15 mouse cellular contexts compared by ENCODE assay signal in the genomic region with DNA sequence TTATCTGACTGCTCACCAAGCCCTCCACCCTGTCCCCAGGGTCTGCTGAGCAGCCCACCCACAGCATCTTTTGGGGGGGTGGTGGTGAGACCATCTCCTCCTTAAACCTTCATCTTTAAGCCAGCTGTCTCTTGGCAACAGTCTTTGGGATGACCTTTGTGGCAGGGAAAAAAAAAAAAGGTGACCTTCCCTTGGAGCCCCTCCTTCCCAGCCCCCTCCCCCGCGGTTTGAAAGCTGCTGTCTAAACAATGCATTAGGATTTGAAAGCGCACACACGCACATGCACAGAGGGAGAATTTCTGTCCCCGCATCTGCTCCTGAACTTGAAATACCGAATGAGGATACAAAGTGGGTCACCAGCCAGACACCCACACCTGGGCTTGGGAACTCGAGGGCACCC. TPM values are rescaled to one million over a fixed set of nuclear protein-coding genes. Genes with fewer than 3 reads are reported as not detected.
A peak's percentile ranks its signal among the peaks of the same experiment; 100 is the strongest.
DNase-seq lines count a peak whose midpoint lies in the region; ATAC-seq lines count a peak whose summit lies in the region.
"Had no signal": no experiment of that assay in that cellular context is flagged by ENCODE, and none has a peak within 500 bp of the region (broad histone marks: within the 10 kb centered on the region; RNA-seq: fewer than 3 reads in every experiment).

No protein-coding gene starts in this region.

- H3K4me3 ChIP-seq in neural tube, embryonic 11.5 days (ENCODE audit: low read depth, low read length), result no peak overlapping the region
- no peak overlapping the region for H3K4me3 ChIP-seq in neural tube, embryonic 15.5 days (replicated peaks)
- H3K4me3 ChIP-seq in forebrain, embryonic 11.5 days (ENCODE audit: low read depth, low read length), result no peak overlapping the region
- no peak overlapping the region for H3K4me3 ChIP-seq in limb, embryonic 12.5 days (replicated peaks)
- H3K4me3 ChIP-seq: embryonic facial prominence, embryonic 13.5 days; hindbrain, embryonic 15.5 days had no signal

- 31% methylated on average over 7 of the region's 7 CpGs for WGBS in neural tube, embryonic 11.5 days
- WGBS in neural tube, embryonic 15.5 days, result 24% methylated on average over 7 of the region's 7 CpGs
- 19% methylated on average over 7 of the region's 7 CpGs for WGBS in forebrain, embryonic 11.5 days
- 41% methylated on average over 7 of the region's 7 CpGs for WGBS in limb, embryonic 12.5 days

- H3K4me1 ChIP-seq in neural tube, embryonic 11.5 days (ENCODE audit: control insufficient read depth, insufficient read depth, low read length), result peaks cover 8% of the 10 kb centered on the region
- H3K4me1 ChIP-seq in neural tube, embryonic 15.5 days, result peaks cover 20% of the 10 kb centered on the region
- peaks cover 10% of the 10 kb centered on the region; the same call in 1 of the 2 replicates for H3K4me1 ChIP-seq in forebrain, embryonic 11.5 days (replicated peaks; ENCODE audit: control insufficient read depth, insufficient read depth, low read length)
- H3K4me1 ChIP-seq in limb, embryonic 12.5 days (replicated peaks), result peaks cover 11% of the 10 kb centered on the region; the same call in 1 of the 2 replicates

- no peak for DNase-seq in neural tube, embryonic 11.5 days (ENCODE audit: low spot score)
- no peak for DNase-seq in forebrain, embryonic 11.5 days (ENCODE audit: low spot score)
- DNase-seq in lung, adult 18-20 months, result no peak
- no peak for DNase-seq in adrenal gland, adult 18-20 months (ENCODE audit: low spot score in 2 of 2)
- DNase-seq: cerebellum, adult 11 months; cerebellum, postnatal 36 days; kidney, adult 18-20 months; kidney, postnatal 36 days; lung, postnatal 10 days had no signal

- H3K4me2 ChIP-seq in neural tube, embryonic 11.5 days (ENCODE audit: low read depth), result no peak overlapping the region
- no peak overlapping the region for H3K4me2 ChIP-seq in neural tube, embryonic 15.5 days
- H3K4me2 ChIP-seq in forebrain, embryonic 11.5 days (ENCODE audit: low read depth, low read length, severe bottlenecking), result no peak overlapping the region
- no peak overlapping the region for H3K4me2 ChIP-seq in limb, embryonic 12.5 days
- H3K4me2 ChIP-seq: embryonic facial prominence, embryonic 13.5 days; hindbrain, embryonic 15.5 days had no signal

- H3K27me3 ChIP-seq in neural tube, embryonic 11.5 days (ENCODE audit: control insufficient read depth, insufficient read depth, low read length), result no peaks in the 10 kb centered on the region
- no peaks in the 10 kb centered on the region for H3K27me3 ChIP-seq in neural tube, embryonic 15.5 days (replicated peaks)
- H3K27me3 ChIP-seq in forebrain, embryonic 11.5 days (ENCODE audit: control insufficient read depth, insufficient read depth, low read length), result no peaks in the 10 kb centered on the region
- H3K27me3 ChIP-seq in limb, embryonic 12.5 days, result peaks cover 15% of the 10 kb centered on the region
- H3K27me3 ChIP-seq: embryonic facial prominence, embryonic 13.5 days; hindbrain, embryonic 15.5 days had no signal

- no peaks in the 10 kb centered on the region for H3K9me3 ChIP-seq in neural tube, embryonic 11.5 days (ENCODE audit: control insufficient read depth, low read length)
- no peaks in the 10 kb centered on the region for H3K9me3 ChIP-seq in neural tube, embryonic 15.5 days (replicated peaks)
- H3K9me3 ChIP-seq in forebrain, embryonic 11.5 days (ENCODE audit: control insufficient read depth, low read length), result no peaks in the 10 kb centered on the region
- H3K9me3 ChIP-seq in limb, embryonic 12.5 days, result no peaks in the 10 kb centered on the region
- H3K9me3 ChIP-seq: embryonic facial prominence, embryonic 13.5 days; hindbrain, embryonic 15.5 days had no signal

- peak overlapping the region; percentile 4; the same call in 1 of the 2 replicates for H3K9ac ChIP-seq in neural tube, embryonic 11.5 days (ENCODE audit: low read length)
- no peak overlapping the region for H3K9ac ChIP-seq in neural tube, embryonic 15.5 days (replicated peaks)
- H3K9ac ChIP-seq in forebrain, embryonic 11.5 days (ENCODE audit: low read length), result peak overlapping the region; percentile 23
- 0 out of 2 replicates have a peak overlapping the region, but pooled peaks have one; percentile 23 for H3K9ac ChIP-seq in limb, embryonic 12.5 days (replicated peaks)
- H3K9ac ChIP-seq: embryonic facial prominence, embryonic 13.5 days; hindbrain, embryonic 15.5 days; liver, embryonic 14.5 days had no signal

- ATAC-seq in neural tube, embryonic 11.5 days (ENCODE audit: insufficient read depth, low FRiP score, low TSS enrichment), result no peak
- no peak for ATAC-seq in neural tube, embryonic 15.5 days (ENCODE audit: low FRiP score)
- no peak for ATAC-seq in forebrain, embryonic 11.5 days (replicated peaks; ENCODE audit: low FRiP score)
- no peak for ATAC-seq in limb, embryonic 12.5 days (ENCODE audit: insufficient number of reproducible peaks, insufficient read depth, low FRiP score, low TSS enrichment, low read depth)
- ATAC-seq in frontal cortex, adult (ENCODE audit: low TSS enrichment), result no peak

- no peaks in the 10 kb centered on the region for H3K36me3 ChIP-seq in neural tube, embryonic 11.5 days (ENCODE audit: control insufficient read depth, insufficient read depth, low read length)
- H3K36me3 ChIP-seq in neural tube, embryonic 15.5 days, result no peaks in the 10 kb centered on the region
- no peaks in the 10 kb centered on the region for H3K36me3 ChIP-seq in forebrain, embryonic 11.5 days (ENCODE audit: control insufficient read depth, insufficient read depth, low read length)
- no peaks in the 10 kb centered on the region for H3K36me3 ChIP-seq in limb, embryonic 12.5 days
- H3K36me3 ChIP-seq: embryonic facial prominence, embryonic 13.5 days; hindbrain, embryonic 15.5 days had no signal

- H3K27ac ChIP-seq in neural tube, embryonic 11.5 days (ENCODE audit: low read depth, low read length), result no peak overlapping the region
- H3K27ac ChIP-seq in neural tube, embryonic 15.5 days (replicated peaks), result no peak overlapping the region
- 0 out of 2 replicates have a peak overlapping the region, but pooled peaks have one; percentile 12 for H3K27ac ChIP-seq in forebrain, embryonic 11.5 days (ENCODE audit: low read depth, low read length)
- no peak overlapping the region for H3K27ac ChIP-seq in limb, embryonic 12.5 days
- H3K27ac ChIP-seq: embryonic facial prominence, embryonic 13.5 days; hindbrain, embryonic 15.5 days; liver, embryonic 14.5 days had no signal

RNA-seq across cellular contexts. Expression of gene Mum1, which starts 22.2 kb away (rescaled TPM):
- polyA plus RNA-seq in neural tube, embryonic 11.5 days (2014; fragmentation: Nextera tagmentation; extraction: Ambion mirVana), result 59.6 and 61.8 TPM in 2 replicates
- 46.8 and 49.6 TPM in 2 replicates for polyA plus RNA-seq in neural tube, embryonic 15.5 days (2015; fragmentation: Nextera tagmentation; extraction: Ambion mirVana)
- 75.6 and 79.4 TPM in 2 replicates for polyA plus RNA-seq in forebrain, embryonic 11.5 days (2014; fragmentation: Nextera tagmentation; extraction: Ambion mirVana)
- polyA plus RNA-seq in limb, embryonic 12.5 days (2016; fragmentation: Nextera tagmentation; extraction: Ambion mirVana), result 103 and 112 TPM in 2 replicates
- 10 to 100 TPM; 17.4 to 18.4 TPM for total RNA-seq in adrenal gland, adult 18-20 months (2021)

RNA-seq across cellular contexts. Expression of gene Efna2, which starts 24.8 kb away (rescaled TPM):
- polyA plus RNA-seq in neural tube, embryonic 11.5 days (2014; fragmentation: Nextera tagmentation; extraction: Ambion mirVana), result 36.2 and 38.9 TPM in 2 replicates
- polyA plus RNA-seq in neural tube, embryonic 15.5 days (2015; fragmentation: Nextera tagmentation; extraction: Ambion mirVana), result 25.9 and 31.2 TPM in 2 replicates
- polyA plus RNA-seq in forebrain, embryonic 11.5 days (2014; fragmentation: Nextera tagmentation; extraction: Ambion mirVana), result 48.8 and 50.7 TPM in 2 replicates
- 60.3 and 62.2 TPM in 2 replicates for polyA plus RNA-seq in limb, embryonic 12.5 days (2016; fragmentation: Nextera tagmentation; extraction: Ambion mirVana)
- total RNA-seq in adrenal gland, adult 18-20 months (2021), result 1 to 10 TPM; 1.3 to 2.1 TPM

RNA-seq across cellular contexts. Expression of gene 1600002K03Rik, which starts 31.3 kb away (rescaled TPM):
- 8.8 and 10.8 TPM in 2 replicates for polyA plus RNA-seq in neural tube, embryonic 11.5 days (2014; fragmentation: Nextera tagmentation; extraction: Ambion mirVana)
- polyA plus RNA-seq in neural tube, embryonic 15.5 days (2015; fragmentation: Nextera tagmentation; extraction: Ambion mirVana), result 13.5 and 14.3 TPM in 2 replicates
- 6.4 and 8.3 TPM in 2 replicates for polyA plus RNA-seq in forebrain, embryonic 11.5 days (2014; fragmentation: Nextera tagmentation; extraction: Ambion mirVana)
- 9.1 and 9.5 TPM in 2 replicates for polyA plus RNA-seq in limb, embryonic 12.5 days (2016; fragmentation: Nextera tagmentation; extraction: Ambion mirVana)
- 10 to 100 TPM; 14.7 to 16.6 TPM for total RNA-seq in adrenal gland, adult 18-20 months (2021)

RNA-seq across cellular contexts. Expression of gene Cirbp, which starts 38.3 kb away (rescaled TPM):
- polyA plus RNA-seq in neural tube, embryonic 11.5 days (2014; fragmentation: Nextera tagmentation; extraction: Ambion mirVana), result 84.0 and 85.1 TPM in 2 replicates
- polyA plus RNA-seq in neural tube, embryonic 15.5 days (2015; fragmentation: Nextera tagmentation; extraction: Ambion mirVana), result 284 and 345 TPM in 2 replicates
- polyA plus RNA-seq in forebrain, embryonic 11.5 days (2014; fragmentation: Nextera tagmentation; extraction: Ambion mirVana), result 82.0 and 83.4 TPM in 2 replicates
- 166 and 175 TPM in 2 replicates for polyA plus RNA-seq in limb, embryonic 12.5 days (2016; fragmentation: Nextera tagmentation; extraction: Ambion mirVana)
- total RNA-seq in adrenal gland, adult 18-20 months (2021), result 10 to 100 TPM; 34.7 to 46.3 TPM

RNA-seq across cellular contexts. Expression of gene Ndufs7, which starts 44.9 kb away (rescaled TPM):
- 247 and 261 TPM in 2 replicates for polyA plus RNA-seq in neural tube, embryonic 11.5 days (2014; fragmentation: Nextera tagmentation; extraction: Ambion mirVana)
- polyA plus RNA-seq in neural tube, embryonic 15.5 days (2015; fragmentation: Nextera tagmentation; extraction: Ambion mirVana), result 353 and 368 TPM in 2 replicates
- polyA plus RNA-seq in forebrain, embryonic 11.5 days (2014; fragmentation: Nextera tagmentation; extraction: Ambion mirVana), result 219 and 265 TPM in 2 replicates
- polyA plus RNA-seq in limb, embryonic 12.5 days (2016; fragmentation: Nextera tagmentation; extraction: Ambion mirVana), result 258 and 278 TPM in 2 replicates
- 100 to 1,000 TPM; 294 to 370 TPM for total RNA-seq in adrenal gland, adult 18-20 months (2021)
